Mouse (Mus musculus) olfactory bulb, adult 2 months (tissue): ENCODE measurements around the gene 3100002H09Rik. TPM values are rescaled to one million over a fixed set of nuclear protein-coding genes. Genes with fewer than 3 reads are reported as not detected.

ENCODE experiments used
- H3K27ac ChIP-seq: fragments of 200-500 bp; 2 replicates; pipeline ENCODE4 v1.5.1; 2012; ENCODE audit warnings: low read depth, low read length; ENCODE audit not compliant: insufficient read depth
- H3K4me1 ChIP-seq: fragments of 200-500 bp; 2 replicates; pipeline ENCODE4 v1.6.1; 2012; ENCODE audit warnings: low read length; ENCODE audit not compliant: control insufficient read depth, insufficient read depth
- H3K4me3 ChIP-seq: fragments of 200-500 bp; 2 replicates; pipeline ENCODE4 v1.5.1; 2012; ENCODE audit warnings: mild to moderate bottlenecking, low read depth, low read length, moderate library complexity; ENCODE audit not compliant: insufficient read depth
- CTCF ChIP-seq: fragments of 200-500 bp; IDR thresholded peaks from 2 replicates; pipeline ENCODE4 v1.5.1; 2012; ENCODE audit warnings: low read depth, mild to moderate bottlenecking, low read length, moderate library complexity; ENCODE audit not compliant: insufficient read depth
- POLR2A ChIP-seq: fragments of 200-500 bp; IDR thresholded peaks from 2 replicates; pipeline ENCODE4 v1.6.1; 2012; ENCODE audit warnings: mild to moderate bottlenecking, low read depth, low read length, moderate library complexity; ENCODE audit not compliant: insufficient read depth
- WGBS: fragments of 180-500 bp; shearing (Covaris S2); methylation state at CpG from one replicate; pipeline ENCODE4 v1.1.7; 2018; 5-methylcytosine and 5-hydroxymethylcytosine counted together
- polyA plus RNA-seq: library from polyadenylated mRNA; stranded (reverse); fragments of >200 nt; gene quantifications from 2 replicates; pipeline ENCODE4 v1.2.4, GENCODE M21; 2012; ENCODE audit warnings: low replicate concordance; ENCODE audit not compliant: missing spikeins, insufficient read depth, insufficient read length

Gene 3100002H09Rik
- polyA plus RNA-seq, 1 experiment = not detected

GRCm38 (mm10) chr4:124621406-124621805, 10.8 kb upstream of the 3100002H09Rik start:
- WGBS = 52% methylated on average over 11 of the region's 11 CpGs
- Histone ChIP-seq H3K27ac (no peak overlapping the region), H3K4me3 (no peak overlapping the region), H3K4me1 (peaks cover 22% of the 10 kb centered on the region)
- TF ChIP-seq CTCF = no peak

GRCm38 (mm10) chr4:124618599-124618998, 8.0 kb upstream of the 3100002H09Rik start:
- WGBS = 34% methylated on average over 16 of the region's 16 CpGs
- peaks cover 20% of the 10 kb centered on the region for H3K4me1 ChIP-seq
- no peak overlapping the region for H3K4me3 ChIP-seq
- TF ChIP-seq POLR2A (no peak), CTCF (no peak)
- H3K27ac ChIP-seq = no peak overlapping the region

- Histone ChIP-seq H3K27ac (no peak overlapping the region), H3K4me1 (peaks cover 15% of the 10 kb centered on the region), H3K4me3 (no peak overlapping the region)
- 71% methylated on average over 1 of the region's 1 CpGs for WGBS
- no peak for TF ChIP-seq CTCF
- no peak for TF ChIP-seq POLR2A
These were observed 6.0 kb upstream of the 3100002H09Rik start for GRCm38 (mm10) chr4:124616636-124617035.

- Histone ChIP-seq H3K27ac (no peak overlapping the region), H3K4me3 (no peak overlapping the region), H3K4me1 (peaks cover 11% of the 10 kb centered on the region)
- TF ChIP-seq CTCF = no peak
- no peak for TF ChIP-seq POLR2A
- WGBS = 41% methylated on average over 9 of the region's 9 CpGs
These were observed 5.4 kb upstream of the 3100002H09Rik start for GRCm38 (mm10) chr4:124615986-124616385.

- no peak for TF ChIP-seq CTCF
- TF ChIP-seq POLR2A = no peak
- 45% methylated on average over 14 of the region's 14 CpGs for WGBS
- no peak overlapping the region for H3K27ac ChIP-seq
- H3K4me1 ChIP-seq = peaks cover 11% of the 10 kb centered on the region
- H3K4me3 ChIP-seq = no peak overlapping the region
These were observed 4.9 kb upstream of the 3100002H09Rik start for GRCm38 (mm10) chr4:124615406-124615960.

- peaks cover 11% of the 10 kb centered on the region for H3K4me1 ChIP-seq
- no peak for TF ChIP-seq CTCF
- TF ChIP-seq POLR2A = no peak
- no peak overlapping the region for H3K4me3 ChIP-seq
- H3K27ac ChIP-seq = no peak overlapping the region
- 17% methylated on average over 1 of the region's 1 CpGs for WGBS
These were observed 3.6 kb upstream of the 3100002H09Rik start for GRCm38 (mm10) chr4:124614189-124614588.

GRCm38 (mm10) chr4:124611768-124612167, 1.2 kb upstream of the 3100002H09Rik start:
- TF ChIP-seq CTCF (no peak), POLR2A (no peak)
- H3K4me3 ChIP-seq = no peak overlapping the region
- peaks cover 15% of the 10 kb centered on the region for H3K4me1 ChIP-seq
- no peak overlapping the region for H3K27ac ChIP-seq
- 92% methylated on average over 4 of the region's 4 CpGs for WGBS

GRCm38 (mm10) chr4:124610066-124610465, 537 bp downstream of the 3100002H09Rik start:
- 56% methylated on average over 2 of the region's 2 CpGs for WGBS
- Histone ChIP-seq H3K4me1 (peaks cover 5% of the 10 kb centered on the region; the same call in 1 of the 2 replicates), H3K4me3 (no peak overlapping the region), H3K27ac (no peak overlapping the region)
- TF ChIP-seq POLR2A (no peak), CTCF (no peak)

- Histone ChIP-seq H3K27ac (no peak overlapping the region), H3K4me1 (peaks cover 3% of the 10 kb centered on the region; the same call in 1 of the 2 replicates), H3K4me3 (no peak overlapping the region)
- no peak for TF ChIP-seq POLR2A
- TF ChIP-seq CTCF = no peak
- WGBS = 53% methylated on average over 8 of the region's 8 CpGs
These were observed 3.4 kb downstream of the 3100002H09Rik start for GRCm38 (mm10) chr4:124607166-124607565.

GRCm38 (mm10) chr4:124606180-124606579, 4.4 kb downstream of the 3100002H09Rik start:
- H3K4me3 ChIP-seq = no peak overlapping the region
- WGBS = 82% methylated on average over 3 of the region's 3 CpGs
- H3K4me1 ChIP-seq = peaks cover 3% of the 10 kb centered on the region; the same call in 1 of the 2 replicates
- TF ChIP-seq POLR2A (no peak), CTCF (no peak)
- no peak overlapping the region for H3K27ac ChIP-seq
